Mouse (Mus musculus): ENCODE data around the gene Ctrb1. TPM values are rescaled to one million over a fixed set of nuclear protein-coding genes. Genes with fewer than 3 reads are reported as not detected.

The Ctrb1 gene
- polyA plus RNA-seq, 1 experiment from 2014 or later = 0.13 TPM

GRCm38 (mm10) chr8:111710777-111711485 is 20.1 kb upstream of the Ctrb1 start:
- H3K9ac ChIP-seq (replicated peaks) = no peak overlapping the region
- no peak overlapping the region for H3K4me3 ChIP-seq (ENCODE audit: low read depth, low read length)
- 0 out of 2 replicates have a peak, but pooled peaks cover 3% of the 10 kb centered on the region for H3K4me1 ChIP-seq (ENCODE audit: insufficient read depth)
- H3K36me3 ChIP-seq (replicated peaks; ENCODE audit: insufficient read depth, low read length) = peaks cover 29% of the 10 kb centered on the region
- no peaks in the 10 kb centered on the region for H3K27me3 ChIP-seq (ENCODE audit: insufficient read depth, low read length)
- no peak for TF ChIP-seq CTCF (IDR thresholded peaks at IDR 0.05; ENCODE audit: low read depth)
- no peak for TF ChIP-seq EP300 (IDR thresholded peaks at IDR 0.05; ENCODE audit: low read depth)
- DNase-seq = no peak
- ATAC-seq = no peak
- 77% methylated on average over 20 of the region's 20 CpGs for WGBS (ENCODE audit: insufficient replicate concordance)
- no peak overlapping the region for H3K4me2 ChIP-seq (ENCODE audit: low read depth, low read length)
- H3K27ac ChIP-seq (ENCODE audit: low read depth) = no peak overlapping the region
- H3K9me3 ChIP-seq (ENCODE audit: low read length) = no peaks in the 10 kb centered on the region

GRCm38 (mm10) chr8:111709223-111709622 is 18.4 kb upstream of the Ctrb1 start:
- Histone ChIP-seq H3K9me3 (ENCODE audit: low read length) (no peaks in the 10 kb centered on the region), H3K4me2 (ENCODE audit: low read depth, low read length) (no peak overlapping the region), H3K27me3 (ENCODE audit: insufficient read depth, low read length) (no peaks in the 10 kb centered on the region), H3K4me3 (ENCODE audit: low read depth, low read length) (no peak overlapping the region), H3K27ac (ENCODE audit: low read depth) (peak overlapping the region; percentile 92), H3K36me3 (replicated peaks; ENCODE audit: insufficient read depth, low read length) (peaks cover 23% of the 10 kb centered on the region), H3K9ac (replicated peaks) (no peak overlapping the region; the same call in 1 of the 2 replicates), H3K4me1 (ENCODE audit: insufficient read depth) (peaks cover 9% of the 10 kb centered on the region; the same call in 1 of the 2 replicates)
- DNase-seq = no peak
- WGBS (ENCODE audit: insufficient replicate concordance) = 48% methylated on average over 1 of the region's 1 CpGs
- no peak for TF ChIP-seq CTCF (IDR thresholded peaks at IDR 0.05; ENCODE audit: low read depth)
- no peak for TF ChIP-seq EP300 (IDR thresholded peaks at IDR 0.05; ENCODE audit: low read depth)
- peak; percentile 24; the same call in 1 of the 2 replicates for ATAC-seq

- peak overlapping the region; percentile 8; the same call in 1 of the 2 replicates for H3K9ac ChIP-seq (replicated peaks)
- H3K4me3 ChIP-seq (ENCODE audit: low read depth, low read length) = no peak overlapping the region
- no peak for TF ChIP-seq CTCF (IDR thresholded peaks at IDR 0.05; ENCODE audit: low read depth)
- no peak for TF ChIP-seq EP300 (IDR thresholded peaks at IDR 0.05; ENCODE audit: low read depth)
- no peak overlapping the region for H3K4me2 ChIP-seq (ENCODE audit: low read depth, low read length)
- peak overlapping the region; percentile 92 for H3K27ac ChIP-seq (ENCODE audit: low read depth)
- WGBS (ENCODE audit: insufficient replicate concordance) = 53% methylated on average over 6 of the region's 6 CpGs
- no peaks in the 10 kb centered on the region for H3K27me3 ChIP-seq (ENCODE audit: insufficient read depth, low read length)
- peaks cover 9% of the 10 kb centered on the region; the same call in 1 of the 2 replicates for H3K4me1 ChIP-seq (ENCODE audit: insufficient read depth)
- peaks cover 16% of the 10 kb centered on the region for H3K36me3 ChIP-seq (replicated peaks; ENCODE audit: insufficient read depth, low read length)
- peak; percentile 46 for DNase-seq
- H3K9me3 ChIP-seq (ENCODE audit: low read length) = no peaks in the 10 kb centered on the region
- peak; percentile 84 for ATAC-seq
These were observed 17.5 kb upstream of the Ctrb1 start for GRCm38 (mm10) chr8:111708265-111708664.

GRCm38 (mm10) chr8:111705699-111706098 is 14.9 kb upstream of the Ctrb1 start:
- no peak overlapping the region for H3K9ac ChIP-seq (replicated peaks)
- DNase-seq (no peak), ATAC-seq (no peak)
- H3K36me3 ChIP-seq (replicated peaks; ENCODE audit: insufficient read depth, low read length) = no peaks in the 10 kb centered on the region
- H3K4me1 ChIP-seq (ENCODE audit: insufficient read depth) = peaks cover 13% of the 10 kb centered on the region; the same call in 1 of the 2 replicates
- no peaks in the 10 kb centered on the region for H3K27me3 ChIP-seq (ENCODE audit: insufficient read depth, low read length)
- peak overlapping the region; percentile 4; the same call in 1 of the 2 replicates for H3K27ac ChIP-seq (ENCODE audit: low read depth)
- no peak for TF ChIP-seq CTCF (IDR thresholded peaks at IDR 0.05; ENCODE audit: low read depth)
- H3K4me3 ChIP-seq (ENCODE audit: low read depth, low read length) = no peak overlapping the region
- no peak overlapping the region for H3K4me2 ChIP-seq (ENCODE audit: low read depth, low read length)
- no peaks in the 10 kb centered on the region for H3K9me3 ChIP-seq (ENCODE audit: low read length)
- WGBS (ENCODE audit: insufficient replicate concordance) = 62% methylated on average over 5 of the region's 5 CpGs

GRCm38 (mm10) chr8:111705222-111705621 is 14.4 kb upstream of the Ctrb1 start:
- H3K27me3 ChIP-seq (ENCODE audit: insufficient read depth, low read length) = no peaks in the 10 kb centered on the region
- WGBS (ENCODE audit: insufficient replicate concordance) = 33% methylated on average over 3 of the region's 3 CpGs
- no peak for TF ChIP-seq EP300 (IDR thresholded peaks at IDR 0.05; ENCODE audit: low read depth)
- H3K9me3 ChIP-seq (ENCODE audit: low read length) = no peaks in the 10 kb centered on the region
- peaks cover 13% of the 10 kb centered on the region; the same call in 1 of the 2 replicates for H3K4me1 ChIP-seq (ENCODE audit: insufficient read depth)
- H3K27ac ChIP-seq (ENCODE audit: low read depth) = no peak overlapping the region
- H3K9ac ChIP-seq (replicated peaks) = no peak overlapping the region
- DNase-seq (no peak), ATAC-seq (peak; percentile 46)
- no peak overlapping the region for H3K4me3 ChIP-seq (ENCODE audit: low read depth, low read length)
- H3K4me2 ChIP-seq (ENCODE audit: low read depth, low read length) = no peak overlapping the region
- H3K36me3 ChIP-seq (replicated peaks; ENCODE audit: insufficient read depth, low read length) = no peaks in the 10 kb centered on the region

GRCm38 (mm10) chr8:111704585-111704984 is 13.8 kb upstream of the Ctrb1 start:
- H3K4me1 ChIP-seq (ENCODE audit: insufficient read depth) = peaks cover 11% of the 10 kb centered on the region; the same call in 1 of the 2 replicates
- H3K4me2 ChIP-seq (ENCODE audit: low read depth, low read length) = no peak overlapping the region
- no peak overlapping the region for H3K4me3 ChIP-seq (ENCODE audit: low read depth, low read length)
- TF ChIP-seq EP300 (IDR thresholded peaks at IDR 0.05; ENCODE audit: low read depth) (no peak), CTCF (IDR thresholded peaks at IDR 0.05; ENCODE audit: low read depth) (no peak)
- no peaks in the 10 kb centered on the region for H3K9me3 ChIP-seq (ENCODE audit: low read length)
- DNase-seq = no peak
- no peak for ATAC-seq
- WGBS (ENCODE audit: insufficient replicate concordance) = 89% methylated on average over 12 of the region's 12 CpGs
- no peak overlapping the region for H3K9ac ChIP-seq (replicated peaks)
- H3K27ac ChIP-seq (ENCODE audit: low read depth) = no peak overlapping the region
- H3K27me3 ChIP-seq (ENCODE audit: insufficient read depth, low read length) = no peaks in the 10 kb centered on the region
- H3K36me3 ChIP-seq (replicated peaks; ENCODE audit: insufficient read depth, low read length) = no peaks in the 10 kb centered on the region

Data from liver, postnatal 0 days (tissue).